Mouse (Mus musculus): ENCODE measurements at regions not wholly inside any gene's neighbourhood (a gene's known extent, or its start where the extent isn't known, plus 50 kb on each side); places are given as distances from the start of the nearest gene placed in this dataset.
"Not testable (repeated sequence)": the region's sequence is repeated elsewhere in the genome, so short reads cannot be mapped to it uniquely, and the experiment has no call there.

DNA sequence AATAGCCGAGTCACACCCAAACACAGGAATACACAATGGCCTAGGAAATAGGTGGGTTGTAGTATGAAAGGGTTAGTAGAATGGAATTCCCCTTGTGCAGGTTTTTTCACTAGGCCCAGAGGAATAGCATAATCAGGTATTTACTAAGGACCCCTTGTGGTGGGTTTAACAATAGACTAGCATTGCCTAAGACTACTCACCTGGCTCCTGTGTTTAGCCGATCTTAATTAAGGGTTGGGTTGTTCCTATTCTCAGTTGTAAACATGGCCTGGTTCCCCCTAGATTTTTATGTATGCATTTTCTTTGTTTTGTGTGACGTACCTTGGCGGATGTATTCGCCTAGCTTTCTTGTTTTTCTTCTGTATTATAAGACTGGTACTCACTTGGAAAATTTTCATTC, 90.8 kb upstream of the Srd5a2 start:
- DNase-seq (ENCODE audit: low spot score in 2 of 2); intact Hi-C loops (cut with DNase I): not testable (repeated sequence)

- no peak for DNase-seq (ENCODE audit: low spot score in 2 of 2)
- intact Hi-C loops (cut with DNase I), result no loop called here
Observed at GRCm38 (mm10) chr17:74134976-74135375, 87.3 kb upstream of the Srd5a2 start.

GRCm38 (mm10) chr17:74131534-74131933, 83.8 kb upstream of the Srd5a2 start:
- intact Hi-C loops (cut with DNase I), result no loop called here
- no peak for DNase-seq (ENCODE audit: low spot score in 2 of 2)

DNA sequence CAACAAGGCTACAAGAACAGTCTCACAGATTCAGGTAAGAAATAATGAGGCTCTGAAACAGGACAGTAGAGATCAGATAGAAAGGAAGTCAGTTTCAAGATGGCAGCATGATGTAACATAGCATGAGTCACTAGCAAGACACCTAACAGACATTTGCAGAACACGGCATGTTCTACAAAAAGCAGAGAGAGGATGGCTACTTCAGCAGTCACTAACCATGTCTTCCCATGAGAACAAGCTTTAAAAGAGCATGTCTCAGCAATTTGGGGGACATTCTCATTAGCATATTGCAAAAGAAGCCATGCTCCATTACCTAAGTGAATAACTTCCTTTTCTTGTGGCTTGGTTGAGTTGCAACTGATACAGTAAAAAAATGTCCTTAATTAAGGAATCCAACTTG, 75.2 kb upstream of the Srd5a2 start:
- intact Hi-C loops (cut with DNase I), result no loop called here
- DNase-seq (ENCODE audit: low spot score in 2 of 2), result no peak

DNA sequence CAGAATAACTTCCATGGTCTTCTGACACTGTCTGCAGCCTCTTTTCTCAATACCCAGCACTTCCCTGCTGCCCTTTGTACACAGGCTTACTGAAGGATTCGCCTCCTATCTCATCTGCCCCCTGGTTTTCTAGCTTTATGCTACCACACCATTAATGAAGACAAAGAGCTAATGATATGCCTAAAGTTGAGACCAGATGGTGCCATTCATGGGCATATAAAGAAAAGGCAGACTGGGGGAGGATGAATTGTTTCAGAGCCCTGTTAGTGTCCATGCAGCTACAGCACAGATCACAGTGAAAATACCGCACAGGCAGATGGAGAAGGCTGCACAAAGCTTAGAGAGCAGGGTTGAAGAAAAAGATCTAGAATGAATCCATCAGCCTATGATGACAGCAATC, 73.3 kb upstream of the Srd5a2 start:
- peak in 1 of 2 experiments; percentile 6 for DNase-seq (ENCODE audit: low spot score in 2 of 2)

More for the DNA sequence above, 73.3 kb upstream of the Srd5a2 start:
- intact Hi-C loops (cut with DNase I), result no loop called here
